Mouse (Mus musculus) hindbrain, embryonic 10.5 days (tissue): Measurements from ENCODE around the gene Rfx2. TPM values are rescaled to one million over a fixed set of nuclear protein-coding genes. Genes with fewer than 3 reads are reported as not detected.

ENCODE experiments used
- DNase-seq: peaks from one replicate; pipeline ENCODE4 v3.0.0-alpha.2; 2017; ENCODE audit warnings: low spot score
- H3K27ac ChIP-seq: fragments of 300-500 bp; sonication (generic); 2 replicates; pipeline ENCODE4 v1.5.1; 2016; ENCODE audit warnings: mild to moderate bottlenecking, moderate library complexity
- H3K27me3 ChIP-seq: fragments of 300-500 bp; sonication (generic); 2 replicates; pipeline ENCODE4 v1.6.1; 2016; ENCODE audit warnings: mild to moderate bottlenecking; ENCODE audit not compliant: poor library complexity, insufficient read depth, severe bottlenecking
- H3K36me3 ChIP-seq: fragments of 300-500 bp; sonication (generic); 2 replicates; pipeline ENCODE4 v1.6.1; 2016; ENCODE audit warnings: mild to moderate bottlenecking, moderate library complexity
- H3K4me1 ChIP-seq: fragments of 300-500 bp; sonication (generic); replicated peaks from 2 replicates; pipeline ENCODE4 v1.6.1; 2016; ENCODE audit warnings: mild to moderate bottlenecking
- H3K4me3 ChIP-seq: fragments of 300-500 bp; sonication (generic); 2 replicates; pipeline ENCODE4 v1.5.1; 2016; ENCODE audit warnings: mild to moderate bottlenecking, moderate library complexity
- H3K9me3 ChIP-seq: fragments of 300-500 bp; sonication (generic); 2 replicates; pipeline ENCODE4 v1.6.1; 2016; ENCODE audit warnings: mild to moderate bottlenecking, moderate library complexity
- WGBS: fragments of 180-500 bp; shearing (Covaris S2); methylation state at CpG from one replicate; pipeline ENCODE4 v1.1.7; 2016; 5-methylcytosine and 5-hydroxymethylcytosine counted together
- polyA plus RNA-seq: library from polyadenylated mRNA; unstranded; fragments of >200 nt; fragmentation: Nextera tagmentation; extraction: Ambion mirVana; gene quantifications from 2 replicates; pipeline ENCODE4 v1.2.1, GENCODE M21; 2016

Rfx2 gene
- polyA plus RNA-seq, 1 experiment from 2014 or later, result 13.8 TPM

DNA sequence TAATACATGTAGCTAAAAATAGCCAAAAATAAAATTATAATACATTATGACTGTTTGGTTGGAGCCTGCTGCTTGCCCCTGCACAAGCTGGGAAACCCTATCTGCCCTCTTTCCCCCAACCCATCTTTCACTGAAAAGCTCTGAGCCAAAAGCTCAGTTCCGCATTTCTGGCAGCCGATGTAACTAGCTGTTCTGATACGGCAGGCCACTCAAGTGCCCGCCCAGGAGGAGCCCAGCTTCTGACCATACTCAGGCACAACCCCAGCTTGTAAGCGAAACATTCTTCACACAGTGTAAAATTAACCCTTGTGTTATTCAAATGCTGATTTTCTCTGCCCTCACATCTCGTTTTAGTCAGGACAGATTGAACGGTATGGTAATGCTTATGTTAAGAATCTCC lies 28.1 kb upstream of the Rfx2 start:
- Histone ChIP-seq H3K27me3 (no peaks in the 10 kb centered on the region), H3K36me3 (no peaks in the 10 kb centered on the region), H3K4me1 (0 out of 2 replicates have a peak, but pooled peaks cover 6% of the 10 kb centered on the region), H3K9me3 (no peaks in the 10 kb centered on the region), H3K27ac (no peak overlapping the region), H3K4me3 (no peak overlapping the region)
- DNase-seq, result no peak
- WGBS, result 76% methylated on average over 7 of the region's 7 CpGs

DNA sequence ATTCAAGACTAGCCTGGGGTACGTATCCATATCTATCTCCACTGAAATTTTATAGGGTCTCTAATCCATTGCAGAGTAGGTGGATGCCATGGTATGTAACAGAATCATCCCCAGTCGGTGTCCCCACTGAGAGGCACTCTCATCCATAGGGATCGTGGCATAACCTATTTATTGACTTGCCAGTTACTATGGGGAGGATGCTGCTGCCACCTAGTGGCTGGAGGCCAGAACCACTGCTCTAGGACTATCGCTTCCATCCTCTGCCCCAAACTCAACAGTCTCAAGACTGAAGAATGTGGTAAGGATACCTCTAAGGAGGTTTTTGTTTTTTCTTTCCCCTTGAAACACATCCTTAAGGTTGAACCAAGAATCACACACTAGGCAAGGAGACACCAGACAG lies 27.4 kb upstream of the Rfx2 start:
- Histone ChIP-seq H3K9me3 (no peaks in the 10 kb centered on the region), H3K4me1 (0 out of 2 replicates have a peak, but pooled peaks cover 6% of the 10 kb centered on the region), H3K27ac (no peak overlapping the region), H3K27me3 (no peaks in the 10 kb centered on the region), H3K36me3 (no peaks in the 10 kb centered on the region), H3K4me3 (no peak overlapping the region)
- DNase-seq, result peak; percentile 68
- WGBS, result 50% methylated on average over 4 of the region's 4 CpGs

DNA sequence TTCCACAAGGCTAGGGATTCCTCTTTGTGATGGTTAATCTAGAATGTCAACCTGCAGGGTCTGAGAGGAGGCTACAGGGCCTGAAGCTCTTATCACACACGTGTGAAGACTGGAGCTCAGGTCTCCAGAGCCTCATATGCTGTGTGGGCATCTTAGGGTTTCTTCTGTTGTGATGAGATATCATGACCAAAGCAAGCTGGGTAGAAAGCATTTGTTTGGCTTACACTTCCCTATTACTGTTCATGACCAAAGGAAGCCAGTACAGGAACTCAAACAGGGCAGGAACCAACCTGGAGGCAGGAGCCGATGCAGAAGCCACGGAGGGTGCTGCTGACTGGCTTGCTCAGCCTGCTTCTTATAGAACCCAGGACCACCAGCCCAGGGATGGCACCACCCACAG lies 24.6 kb upstream of the Rfx2 start:
- no peaks in the 10 kb centered on the region for H3K27me3 ChIP-seq
- no peaks in the 10 kb centered on the region for H3K36me3 ChIP-seq
- H3K27ac ChIP-seq, result no peak overlapping the region
- H3K4me3 ChIP-seq, result no peak overlapping the region
- H3K9me3 ChIP-seq, result no peaks in the 10 kb centered on the region
- no peaks in the 10 kb centered on the region for H3K4me1 ChIP-seq
- DNase-seq, result no peak
- 86% methylated on average over 3 of the region's 3 CpGs for WGBS

DNA sequence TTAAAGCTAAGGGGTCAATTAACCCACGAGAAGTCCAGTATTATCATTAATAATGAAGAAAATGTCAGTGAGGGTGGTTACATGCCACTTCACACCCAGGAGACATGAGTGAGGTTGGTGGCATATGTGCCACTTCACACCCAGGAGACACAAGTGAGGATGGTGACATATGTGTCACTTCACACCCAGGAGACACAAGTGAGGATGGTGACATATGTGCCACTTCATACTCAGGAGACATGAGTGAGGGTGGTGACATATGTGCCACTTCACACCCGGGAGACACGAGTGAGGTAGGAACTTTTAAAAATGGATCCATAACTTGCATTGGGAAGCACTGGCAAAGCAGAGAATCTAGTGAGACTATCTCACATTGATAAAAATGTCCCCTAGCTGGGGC lies 20.4 kb upstream of the Rfx2 start:
- Histone ChIP-seq H3K9me3 (no peaks in the 10 kb centered on the region), H3K4me1 (0 out of 2 replicates have a peak, but pooled peaks cover 10% of the 10 kb centered on the region), H3K36me3 (no peaks in the 10 kb centered on the region), H3K27me3 (no peaks in the 10 kb centered on the region), H3K27ac (no peak overlapping the region), H3K4me3 (no peak overlapping the region)
- DNase-seq, result no peak
- WGBS, result 80% methylated on average over 3 of the region's 3 CpGs

DNA sequence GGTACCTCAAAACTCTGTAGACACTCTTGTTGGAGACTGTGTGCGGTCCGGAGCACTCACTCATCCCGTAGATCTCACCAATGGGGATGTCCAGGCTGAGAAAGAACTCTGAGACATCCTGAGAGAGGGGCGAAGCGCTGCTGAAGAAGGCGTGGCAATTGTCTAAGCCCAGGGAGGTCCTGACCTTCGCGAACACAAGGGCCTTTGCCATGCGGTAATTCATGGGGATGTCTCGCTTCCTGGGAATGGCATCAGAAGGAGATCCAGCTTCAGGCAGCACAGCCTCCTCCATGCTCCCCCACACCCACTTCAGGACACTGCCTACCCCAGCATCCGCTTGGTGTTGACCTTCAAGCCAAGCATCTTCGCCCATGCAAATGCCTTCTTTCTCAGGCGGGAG lies 18.9 kb upstream of the Rfx2 start:
- H3K9me3 ChIP-seq, result no peaks in the 10 kb centered on the region

DNA sequence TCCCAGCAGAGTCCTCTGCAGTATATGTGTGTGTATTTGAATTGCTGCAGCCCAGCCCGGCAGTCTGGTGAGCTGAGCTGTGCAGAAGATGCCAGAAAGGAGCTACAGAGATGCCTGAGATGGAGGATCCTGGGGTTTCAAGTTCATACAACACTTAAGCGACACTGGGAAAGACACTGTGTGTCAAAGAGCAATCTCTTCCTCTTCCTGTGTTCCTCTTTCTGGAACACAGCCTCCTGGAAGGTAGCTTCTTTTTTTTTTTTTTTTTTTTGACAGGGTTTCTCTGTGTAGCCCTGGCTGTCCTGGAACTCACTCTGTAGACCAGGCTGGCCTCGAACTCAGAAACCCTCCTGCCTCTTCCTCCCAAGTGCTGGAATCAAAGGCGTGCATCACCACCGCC lies 18.0 kb upstream of the Rfx2 start:
- 83% methylated on average over 5 of the region's 5 CpGs for WGBS

More for the DNA sequence above, 18.9 kb upstream of the Rfx2 start:
- 85% methylated on average over 13 of the region's 13 CpGs for WGBS
- H3K4me1 ChIP-seq, result 0 out of 2 replicates have a peak, but pooled peaks cover 10% of the 10 kb centered on the region
- H3K36me3 ChIP-seq, result no peaks in the 10 kb centered on the region
- no peaks in the 10 kb centered on the region for H3K27me3 ChIP-seq
- H3K27ac ChIP-seq, result no peak overlapping the region
- no peak overlapping the region for H3K4me3 ChIP-seq
- no peak for DNase-seq

DNA sequence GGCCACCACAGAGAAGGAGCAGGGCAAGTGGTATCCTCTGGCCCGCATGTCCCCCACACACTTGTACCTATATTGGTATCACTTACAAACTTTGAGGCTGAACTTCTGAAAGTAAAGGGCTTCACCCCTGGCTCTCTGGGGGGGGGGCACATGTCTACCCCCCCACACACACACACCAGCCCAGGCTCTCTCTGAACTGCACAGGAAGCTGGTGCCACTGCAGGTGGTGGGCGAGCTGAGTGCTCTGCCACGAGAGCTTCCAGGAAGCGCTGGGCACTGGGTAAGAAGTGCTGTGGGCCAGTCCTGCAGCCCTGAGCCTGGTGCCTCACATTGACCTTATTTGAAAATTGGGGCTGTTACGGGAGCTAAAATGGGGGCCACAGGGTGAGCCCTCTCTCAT lies 12.9 kb upstream of the Rfx2 start:
- Histone ChIP-seq H3K9me3 (no peaks in the 10 kb centered on the region), H3K4me3 (no peak overlapping the region), H3K27me3 (no peaks in the 10 kb centered on the region), H3K27ac (no peak overlapping the region), H3K4me1 (0 out of 2 replicates have a peak, but pooled peaks cover 5% of the 10 kb centered on the region), H3K36me3 (no peaks in the 10 kb centered on the region)
- whole genome bisulfite sequencing, result 88% methylated on average over 5 of the region's 5 CpGs
- DNase-seq, result no peak

More for the DNA sequence above, 18.0 kb upstream of the Rfx2 start:
- Histone ChIP-seq H3K9me3 (no peaks in the 10 kb centered on the region), H3K36me3 (no peaks in the 10 kb centered on the region), H3K27ac (no peak overlapping the region), H3K4me3 (no peak overlapping the region), H3K27me3 (no peaks in the 10 kb centered on the region), H3K4me1 (0 out of 2 replicates have a peak, but pooled peaks cover 10% of the 10 kb centered on the region)
- no peak for DNase-seq

DNA sequence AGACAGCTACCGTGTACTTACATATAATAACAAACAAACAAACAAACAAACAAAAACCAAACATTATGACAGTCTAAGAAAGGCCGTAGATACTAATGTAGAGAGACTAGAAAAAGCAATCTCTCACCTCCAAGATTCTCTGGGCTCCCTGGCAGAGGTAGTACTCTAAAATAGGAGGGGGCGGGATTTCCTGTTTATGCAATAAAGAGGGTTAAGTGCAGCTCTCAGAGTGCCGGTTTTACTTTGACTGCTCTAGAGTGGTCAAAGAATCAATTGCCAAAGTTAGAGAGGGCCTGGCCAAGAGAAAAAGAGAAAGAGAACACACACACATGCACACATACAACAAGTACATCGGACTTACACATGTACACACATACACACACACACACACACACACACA lies 11.4 kb upstream of the Rfx2 start:
- 85% methylated on average over 5 of the region's 5 CpGs for WGBS
- no peaks in the 10 kb centered on the region for H3K27me3 ChIP-seq
- no peaks in the 10 kb centered on the region for H3K9me3 ChIP-seq
- H3K4me3 ChIP-seq, result no peak overlapping the region
- H3K4me1 ChIP-seq, result 0 out of 2 replicates have a peak, but pooled peaks cover 5% of the 10 kb centered on the region
- H3K36me3 ChIP-seq, result no peaks in the 10 kb centered on the region
- no peak for DNase-seq
- H3K27ac ChIP-seq, result no peak overlapping the region

DNA sequence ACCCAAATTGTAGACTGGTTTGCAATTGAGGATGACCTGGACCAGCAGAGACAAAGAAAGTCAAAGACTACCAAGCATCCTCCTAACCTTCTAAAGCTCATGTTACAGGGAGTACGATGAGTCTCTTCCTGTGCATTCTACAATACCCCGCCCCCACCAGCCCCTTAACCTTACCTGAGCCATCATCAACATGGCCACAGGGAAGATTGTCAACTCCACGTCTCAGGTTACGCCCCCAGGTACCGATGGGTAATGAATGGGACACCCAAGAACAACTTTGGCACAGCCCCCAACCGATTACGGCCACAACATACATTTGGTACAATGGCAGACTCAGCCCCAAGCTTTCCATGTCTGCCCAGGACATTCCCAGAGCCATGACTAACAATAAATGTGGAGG lies 9.7 kb upstream of the Rfx2 start:
- H3K4me1 ChIP-seq, result no peaks in the 10 kb centered on the region
- no peaks in the 10 kb centered on the region for H3K36me3 ChIP-seq
- H3K27me3 ChIP-seq, result no peaks in the 10 kb centered on the region
- WGBS, result 86% methylated on average over 7 of the region's 7 CpGs
- no peak for DNase-seq
- H3K27ac ChIP-seq, result no peak overlapping the region
- no peak overlapping the region for H3K4me3 ChIP-seq
- H3K9me3 ChIP-seq, result no peaks in the 10 kb centered on the region

DNA sequence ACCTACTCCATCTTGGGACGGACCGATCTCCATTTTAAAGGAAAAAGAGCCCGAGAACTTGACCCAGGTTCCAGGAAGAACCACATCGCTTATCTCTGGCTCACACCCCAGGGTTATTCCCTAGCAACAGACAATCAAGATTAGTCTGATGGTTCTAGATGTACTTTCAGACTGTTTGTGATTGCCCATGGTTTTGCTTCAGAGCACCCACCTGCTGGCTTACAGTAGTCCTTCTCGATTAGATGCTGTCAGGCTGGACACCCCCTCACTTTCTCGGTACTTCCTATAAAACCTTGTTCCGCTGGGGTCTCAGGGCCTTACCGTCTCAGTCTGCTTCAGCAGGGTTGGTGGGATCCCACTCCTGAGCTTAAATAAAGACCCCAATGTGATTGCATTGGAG lies 5.5 kb upstream of the Rfx2 start:
- DNase-seq, result no peak
- 92% methylated on average over 8 of the region's 8 CpGs for WGBS
- Histone ChIP-seq H3K4me3 (no peak overlapping the region), H3K27ac (no peak overlapping the region), H3K9me3 (no peaks in the 10 kb centered on the region), H3K27me3 (peaks cover 11% of the 10 kb centered on the region), H3K4me1 (peaks cover 8% of the 10 kb centered on the region; the same call in 1 of the 2 replicates), H3K36me3 (no peaks in the 10 kb centered on the region)

DNA sequence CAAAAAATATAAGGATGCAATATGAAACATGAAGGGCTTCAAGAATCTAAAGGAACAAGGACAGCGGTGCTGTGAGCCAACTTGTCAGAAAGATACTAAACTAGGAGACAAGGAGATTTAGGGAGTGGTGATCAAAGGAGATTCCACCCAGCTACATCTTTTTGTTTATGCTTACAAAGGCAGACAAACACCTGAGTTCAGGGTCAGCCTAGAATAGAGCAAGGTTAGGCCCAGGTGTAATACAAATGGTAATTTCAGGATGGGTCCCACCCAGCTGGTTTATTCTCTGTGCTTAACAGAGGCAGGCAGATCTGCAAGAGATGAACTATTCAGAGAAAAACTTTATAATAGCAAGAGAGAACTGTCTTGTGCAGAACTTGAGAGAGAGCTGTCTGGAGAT lies 2.6 kb upstream of the Rfx2 start:
- WGBS, result 86% methylated on average over 1 of the region's 1 CpGs

DNA sequence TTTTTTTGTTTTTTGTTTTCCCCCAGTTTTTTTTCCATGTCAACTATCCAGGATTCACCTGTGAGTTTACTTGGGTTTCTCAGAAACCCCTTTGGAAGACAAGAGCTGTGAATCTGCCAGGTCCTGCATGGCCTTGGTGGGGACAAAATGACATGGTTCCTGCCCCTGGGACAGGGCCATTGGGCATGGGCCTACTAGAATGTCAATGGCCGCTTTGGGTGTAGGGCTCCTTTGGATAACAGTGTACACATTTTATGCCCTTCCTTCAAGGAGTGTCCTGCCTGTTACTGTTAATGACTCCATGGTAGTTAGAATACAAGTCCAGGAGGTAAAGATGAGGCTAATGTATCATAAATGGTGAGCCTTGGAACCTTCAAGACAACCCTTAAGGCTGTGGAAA lies 2.1 kb upstream of the Rfx2 start:
- H3K27ac ChIP-seq, result no peak overlapping the region
- H3K9me3 ChIP-seq, result no peaks in the 10 kb centered on the region
- whole genome bisulfite sequencing, result 83% methylated on average over 1 of the region's 1 CpGs
- peaks cover 27% of the 10 kb centered on the region for H3K4me1 ChIP-seq
- H3K4me3 ChIP-seq, result no peak overlapping the region
- no peak for DNase-seq
- no peaks in the 10 kb centered on the region for H3K36me3 ChIP-seq
- H3K27me3 ChIP-seq, result peaks cover 36% of the 10 kb centered on the region

More for the DNA sequence above, 2.6 kb upstream of the Rfx2 start:
- Histone ChIP-seq H3K4me3 (no peak overlapping the region), H3K36me3 (no peaks in the 10 kb centered on the region), H3K9me3 (no peaks in the 10 kb centered on the region), H3K27ac (no peak overlapping the region), H3K27me3 (peaks cover 32% of the 10 kb centered on the region), H3K4me1 (peaks cover 26% of the 10 kb centered on the region)
- no peak for DNase-seq

DNA sequence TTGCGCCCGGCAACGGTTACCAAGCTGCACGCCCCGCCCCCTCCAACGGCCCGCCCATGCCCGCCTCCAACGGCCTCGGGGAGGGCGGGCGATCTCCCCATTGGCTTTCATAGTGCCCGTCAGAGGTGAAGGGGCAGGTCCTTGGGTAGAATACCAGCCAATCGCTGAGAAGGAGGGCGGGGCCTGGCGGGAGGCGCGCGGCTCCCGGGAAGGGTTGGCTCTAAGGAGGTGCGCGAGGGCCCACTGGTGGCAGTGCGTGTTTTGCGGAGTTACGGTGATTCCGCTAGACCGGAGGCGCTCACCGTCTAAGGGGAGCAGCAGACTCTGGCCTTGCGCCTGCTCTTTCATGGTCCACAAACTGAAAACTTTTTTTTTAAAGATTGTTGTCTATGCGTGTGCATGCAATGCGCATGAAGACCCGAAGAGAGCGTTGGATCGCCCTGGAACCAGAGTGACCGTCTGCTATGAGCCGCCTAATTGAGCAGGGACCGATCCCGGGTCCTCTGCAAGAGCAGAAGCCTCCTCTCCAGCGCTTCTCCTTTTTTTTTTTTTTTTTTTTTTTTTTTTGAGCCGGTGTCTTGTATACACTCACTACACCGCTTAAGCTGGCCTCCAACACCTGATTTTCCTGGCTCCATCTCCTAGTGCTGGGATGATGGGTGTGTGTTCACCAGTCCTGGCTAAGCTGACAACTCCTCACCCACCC lies 451 bp upstream of the Rfx2 start:
- Histone ChIP-seq H3K36me3 (no peaks in the 10 kb centered on the region), H3K4me3 (peak overlapping the region; percentile 74), H3K27ac (peak overlapping the region; percentile 89), H3K4me1 (peaks cover 27% of the 10 kb centered on the region), H3K27me3 (peaks cover 46% of the 10 kb centered on the region), H3K9me3 (no peaks in the 10 kb centered on the region)
- peak; percentile 98 for DNase-seq
- WGBS, result under 1% methylated on average over 42 of the region's 42 CpGs
